Mouse (Mus musculus) monocyte, adult 5-6 weeks (primary cell): ENCODE results near the gene Nup43. TPM values are rescaled to one million over a fixed set of nuclear protein-coding genes. Genes with fewer than 3 reads are reported as not detected.

Experiments used
- ATAC-seq: fragments of 153-309, 156-312 bp; replicated peaks from 2 replicates; pipeline ENCODE4 v1.8.0; 2017; ENCODE audit warnings: mild to moderate bottlenecking; ENCODE audit not compliant: low TSS enrichment, insufficient number of reproducible peaks, severe bottlenecking, poor library complexity, low FRiP score
- total RNA-seq: library from RNA; stranded (forward); fragments of 200-1000, 200-491, 200-594 nt; gene quantifications from 3 replicates; pipeline ENCODE4 v1.2.3, GENCODE M21; 2017

The Nup43 gene
- total RNA-seq, 1 experiment from 2014 or later: 8.1 TPM

DNA sequence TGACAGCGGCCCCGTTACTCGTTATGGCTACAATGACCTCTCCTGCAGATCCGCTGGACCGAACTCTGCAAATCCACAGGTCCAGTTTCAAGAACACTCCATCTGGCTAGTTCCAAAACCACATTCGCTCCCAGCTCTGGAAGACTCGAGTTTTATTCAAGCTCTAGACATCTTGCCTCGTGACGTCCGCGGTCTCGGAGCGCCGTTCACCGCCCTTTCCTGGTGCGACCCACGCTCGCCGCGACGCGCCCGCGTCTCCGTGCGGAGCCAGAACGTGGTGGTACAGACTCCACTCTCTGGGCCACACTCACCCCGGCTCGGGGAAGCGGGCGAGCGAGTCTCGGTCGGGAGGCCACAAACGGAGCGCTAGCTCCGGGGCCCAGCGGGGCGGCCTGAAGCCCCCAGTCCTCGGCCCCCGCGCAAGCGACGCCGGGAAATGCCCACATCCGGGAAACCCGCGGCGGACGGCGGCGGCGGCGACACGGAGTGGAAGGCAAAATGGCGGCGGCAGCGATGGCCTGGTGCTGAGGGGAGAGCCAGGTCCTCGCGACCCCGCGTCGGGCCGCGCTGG lies 13.5 kb downstream of the Nup43 start, which contains the start of the genes Pcmt1 and Lats1:
TSS of gene Pcmt1 (minus strand) at position 406 of the 571 bp plus-strand sequence.
TSS of gene Lats1 (plus strand) at position 484 of the 571 bp plus-strand sequence.
- peak; percentile 59 for ATAC-seq

DNA sequence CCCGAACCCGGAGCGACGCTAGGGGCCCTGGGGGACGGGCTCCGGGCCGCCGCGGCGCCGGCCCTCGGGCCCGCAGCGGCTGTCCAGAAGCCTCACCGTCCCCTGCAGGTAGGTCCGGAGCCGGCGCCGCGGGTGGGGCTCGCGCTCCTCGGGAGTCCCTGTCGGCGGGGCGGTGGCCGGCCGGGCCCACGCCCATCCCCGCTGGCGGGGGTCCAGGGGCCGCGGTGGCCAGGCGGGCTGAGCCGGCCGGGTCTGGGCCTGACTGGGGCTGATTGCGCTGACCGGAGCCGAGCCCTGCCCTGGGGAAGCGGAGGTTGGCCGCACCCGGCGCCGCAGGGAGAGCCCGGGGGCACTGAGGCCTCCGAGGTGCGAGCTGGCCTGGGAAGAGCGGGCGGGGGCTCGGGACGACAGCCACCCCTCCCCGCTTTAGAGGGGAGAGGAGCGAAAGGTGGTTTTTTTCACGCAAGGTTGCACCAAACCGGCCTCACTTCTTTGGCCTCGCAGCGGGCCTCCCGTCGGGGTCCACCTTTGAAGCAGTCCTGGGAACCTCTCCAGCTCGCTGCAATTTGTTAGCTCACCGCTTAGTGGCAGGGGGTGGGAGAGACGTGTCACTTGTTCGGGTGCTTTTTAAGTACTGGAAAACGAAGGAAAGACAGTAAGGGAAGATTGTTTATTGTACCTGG lies 14.2 kb downstream of the Nup43 start:
- peak; percentile 38; the same call in 1 of the 2 replicates for ATAC-seq

DNA sequence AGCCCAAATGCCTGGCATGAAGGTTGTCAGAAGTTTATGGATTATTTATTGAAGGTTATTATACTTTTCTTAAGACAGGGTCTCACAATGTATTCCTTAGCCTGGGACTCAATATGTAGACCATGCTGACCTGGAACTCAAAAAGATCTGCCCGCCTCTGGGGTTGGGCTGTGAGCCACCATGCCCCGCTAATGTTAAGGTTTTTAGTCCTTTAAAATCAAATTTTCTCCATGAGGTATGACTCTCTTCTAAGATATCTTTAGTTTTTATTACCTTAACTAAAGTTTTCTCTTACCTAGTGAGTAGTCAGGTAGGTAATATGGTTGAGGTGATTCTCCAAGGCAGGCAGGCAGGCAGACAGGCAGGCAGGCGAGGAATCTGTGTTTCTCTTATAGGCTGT lies 14.9 kb downstream of the Nup43 start:
- no peak for ATAC-seq

DNA sequence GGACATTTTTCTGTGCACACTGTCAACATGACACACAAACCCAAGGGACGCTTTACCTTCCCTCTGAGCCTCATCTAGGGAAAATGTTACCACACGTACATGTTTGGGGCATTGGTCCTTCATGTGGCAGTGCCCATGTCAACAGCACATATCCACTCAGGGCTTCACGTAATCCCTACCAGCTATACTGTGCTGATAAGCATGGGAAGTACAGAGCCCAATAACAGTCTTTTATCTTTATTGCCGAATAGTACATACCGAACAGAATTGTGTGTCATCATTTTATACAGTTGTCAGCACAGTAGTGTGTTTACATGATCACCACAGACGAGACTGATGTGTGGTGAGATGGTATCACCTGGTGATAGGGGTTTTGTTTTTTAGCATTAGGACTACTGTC lies 19.6 kb downstream of the Nup43 start:
- ATAC-seq: no peak

DNA sequence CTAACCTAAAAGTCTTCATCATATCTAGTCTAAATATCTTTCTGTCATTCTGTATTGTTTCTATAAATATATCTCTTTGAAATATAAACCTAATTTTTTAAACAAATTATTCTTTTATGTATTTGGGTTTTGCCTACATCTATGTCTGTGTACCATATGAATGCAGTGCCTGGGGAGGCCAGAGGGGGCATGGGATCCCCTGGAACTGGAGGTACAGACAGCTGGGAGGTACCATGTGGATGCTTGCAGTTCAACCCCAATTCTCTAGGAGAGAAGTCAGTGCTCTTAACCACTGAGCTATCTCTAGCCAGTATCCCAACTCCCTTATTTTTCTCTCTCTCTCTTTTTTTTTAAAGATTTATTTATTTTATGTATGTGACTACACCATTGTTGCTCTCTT lies 28.0 kb downstream of the Nup43 start:
- 0 out of 2 replicates have a peak, but pooled peaks have one; percentile 61 for ATAC-seq

DNA sequence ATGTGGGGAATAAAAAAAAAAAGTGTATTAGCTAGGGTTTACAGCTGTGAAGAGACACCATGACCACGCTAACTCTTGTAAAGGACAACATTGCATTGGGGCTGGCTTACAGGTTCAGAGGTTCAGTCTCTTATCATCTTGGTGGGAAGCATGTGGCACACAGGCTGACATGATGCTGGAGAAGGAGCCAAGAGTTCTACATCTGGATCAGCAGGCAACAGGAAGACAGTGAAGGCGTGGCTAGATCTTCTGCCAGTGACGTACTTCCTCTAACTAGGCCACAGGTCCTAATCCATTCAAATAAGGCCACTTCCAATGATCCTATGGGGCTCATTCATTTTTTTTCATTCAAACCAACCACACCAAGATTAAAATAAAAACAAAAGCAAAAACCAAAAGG lies 32.8 kb downstream of the Nup43 start:
- ATAC-seq: no peak

DNA sequence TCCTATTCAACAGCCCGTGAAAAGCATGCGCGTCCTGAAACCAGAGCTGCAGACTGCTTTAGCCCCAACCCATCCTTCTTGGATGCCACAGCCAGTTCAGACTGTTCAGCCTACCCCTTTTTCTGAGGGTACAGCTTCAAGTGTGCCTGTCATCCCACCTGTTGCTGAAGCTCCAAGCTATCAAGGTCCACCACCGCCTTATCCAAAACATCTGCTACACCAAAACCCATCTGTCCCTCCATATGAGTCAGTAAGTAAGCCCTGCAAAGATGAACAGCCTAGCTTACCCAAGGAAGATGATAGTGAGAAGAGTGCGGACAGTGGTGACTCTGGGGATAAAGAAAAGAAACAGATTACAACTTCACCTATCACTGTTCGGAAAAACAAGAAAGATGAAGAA lies 35.3 kb downstream of the Nup43 start:
- ATAC-seq: no peak

DNA sequence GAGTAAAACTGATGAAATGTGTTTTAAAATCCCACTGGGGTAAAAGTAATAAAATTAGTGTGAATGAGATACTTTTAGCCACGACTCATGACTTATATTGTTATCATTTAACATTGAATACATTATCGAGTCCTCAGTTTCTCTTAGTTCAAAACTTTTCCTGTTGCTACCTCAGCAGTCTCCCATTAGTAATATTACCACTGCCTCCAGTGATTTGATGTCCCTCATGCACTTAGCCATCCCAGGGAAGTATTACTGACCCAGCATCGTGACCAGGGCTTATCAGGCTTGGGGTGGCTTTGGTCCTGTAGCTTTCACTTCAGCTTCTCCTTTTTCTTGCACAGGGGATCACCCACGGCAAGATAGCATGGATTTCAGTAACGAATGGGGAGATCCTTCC lies 42.8 kb downstream of the Nup43 start:
- ATAC-seq: no peak

DNA sequence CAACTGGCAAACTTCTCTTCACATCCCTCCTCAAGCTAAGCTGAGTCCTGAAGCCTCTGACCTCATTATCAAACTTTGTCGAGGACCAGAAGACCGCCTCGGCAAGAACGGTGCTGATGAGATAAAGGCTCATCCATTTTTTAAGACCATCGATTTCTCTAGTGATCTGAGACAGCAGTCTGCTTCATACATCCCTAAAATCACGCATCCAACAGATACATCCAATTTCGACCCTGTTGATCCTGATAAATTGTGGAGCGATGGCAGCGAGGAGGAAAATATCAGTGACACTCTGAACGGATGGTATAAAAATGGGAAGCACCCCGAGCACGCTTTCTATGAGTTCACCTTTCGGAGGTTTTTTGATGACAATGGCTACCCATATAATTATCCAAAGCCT lies 45.2 kb downstream of the Nup43 start:
- ATAC-seq: no peak

DNA sequence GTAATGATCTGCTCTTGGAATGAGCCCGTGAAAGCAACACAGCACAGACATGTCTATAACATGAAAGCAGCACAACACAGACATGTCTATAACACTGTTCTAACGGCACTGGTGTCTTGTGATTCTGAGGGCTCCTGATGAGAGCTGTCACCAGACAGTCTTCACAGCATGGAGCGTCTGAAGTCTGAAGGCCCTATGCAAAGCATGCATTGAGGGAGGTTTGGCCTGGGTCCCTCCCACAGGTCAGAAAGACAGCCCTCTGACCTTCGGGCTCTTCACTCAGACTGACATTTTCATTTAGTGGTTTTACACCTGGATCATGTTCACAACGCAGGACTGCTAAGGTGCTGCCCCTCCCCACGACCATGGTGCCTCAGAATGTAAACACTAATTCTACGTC lies 47.8 kb downstream of the Nup43 start:
- no peak for ATAC-seq

DNA sequence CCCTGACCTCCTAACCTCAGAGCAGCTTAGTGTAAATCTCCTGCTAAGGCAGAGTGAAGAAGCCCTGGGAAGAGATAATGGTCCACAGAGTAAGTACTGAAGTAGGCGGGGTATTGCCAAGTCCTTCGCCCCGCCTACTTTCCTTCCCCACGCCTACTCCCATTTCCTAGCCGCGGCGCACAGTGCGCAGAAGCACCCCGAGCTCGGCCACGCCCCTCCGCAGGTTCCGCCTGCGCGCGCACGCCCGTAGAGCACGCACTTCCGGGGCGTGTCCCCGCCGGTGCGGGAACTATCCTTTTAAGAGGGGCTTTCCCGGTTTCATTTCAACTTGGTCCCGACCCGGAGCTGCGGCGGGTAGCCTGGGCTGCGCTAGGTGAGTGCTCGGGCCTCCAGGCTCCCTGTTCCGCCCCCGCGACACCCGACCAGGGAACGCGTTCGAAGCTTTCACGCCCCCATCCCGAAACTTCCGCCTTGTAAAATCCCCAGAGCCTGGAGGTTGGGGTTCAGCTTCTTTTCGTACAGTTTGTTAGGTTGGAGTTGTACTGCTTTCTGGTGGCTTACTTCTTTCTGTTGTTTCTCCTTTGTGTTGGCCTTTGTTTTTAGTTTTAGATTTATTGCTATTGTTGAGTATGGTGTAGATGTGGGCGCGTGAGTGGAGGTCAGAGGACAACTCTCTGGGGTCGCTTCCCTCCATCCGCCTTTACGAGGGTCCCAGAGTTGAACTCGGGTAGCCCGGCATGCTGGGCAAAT lies 58.6 kb downstream of the Nup43 start, which contains the start of gene Katna1:
TSS of gene Katna1 (plus strand) at position 250 of the 750 bp plus-strand sequence.
- ATAC-seq: peak; percentile 97

DNA sequence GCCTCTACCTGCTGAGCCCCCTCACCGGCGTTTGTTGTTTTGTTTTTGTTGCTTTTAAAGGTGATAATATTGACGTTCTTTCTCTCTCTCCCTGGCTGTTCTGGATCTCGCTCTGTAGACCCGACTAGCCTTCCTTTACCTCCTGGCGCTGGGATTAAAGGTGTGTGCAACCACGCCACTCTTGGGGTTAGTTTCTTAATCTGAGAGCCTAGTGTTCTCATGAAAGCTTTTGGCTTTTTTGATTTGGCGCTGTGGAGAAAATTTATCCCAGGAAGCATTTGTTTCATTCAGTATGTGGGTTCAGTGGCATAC lies 59.2 kb downstream of the Nup43 start:
- ATAC-seq: no peak

DNA sequence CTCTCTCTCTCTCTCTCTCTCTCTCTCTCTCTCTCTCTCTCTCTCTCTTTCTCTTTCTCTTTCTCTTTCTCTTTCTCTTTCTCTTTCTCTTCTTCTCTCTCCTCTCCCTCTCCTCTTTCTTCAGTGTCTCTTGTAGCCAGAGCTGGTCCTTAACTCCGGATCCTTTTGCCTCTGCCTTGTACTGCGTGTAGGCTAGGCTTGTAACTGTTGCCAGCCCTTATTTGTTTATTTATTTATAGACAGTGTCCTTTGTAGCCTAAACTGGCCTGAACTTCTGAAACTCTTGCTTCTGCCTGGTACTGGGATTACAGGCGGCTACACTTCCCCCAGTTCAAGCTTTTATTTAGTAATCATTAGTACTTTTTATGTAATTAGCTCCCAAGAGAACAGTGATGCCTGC lies 59.7 kb downstream of the Nup43 start:
- ATAC-seq: no peak

Other genes starting within 250 kb of the Nup43 start
- 5.7 to 22.8 TPM (median 9.4 TPM) in 3 replicates for gene Ulbp1, start 193.9 kb upstream of the Nup43 start, total RNA-seq
- gene Lrp11, start 77.7 kb upstream of the Nup43 start, total RNA-seq: 0.10 to 1.9 TPM in 2 of 3 replicates, not detected in the other
- 52.2 to 103 TPM (median 83.1 TPM) in 3 replicates for gene Pcmt1, start 13.6 kb downstream of the Nup43 start, total RNA-seq
- gene Lats1, start 13.7 kb downstream of the Nup43 start, total RNA-seq: 13.5 to 30.5 TPM (median 15.2 TPM) in 3 replicates
- 81.5 to 120 TPM (median 106 TPM) in 3 replicates for gene Katna1, start 58.5 kb downstream of the Nup43 start, total RNA-seq
- gene Ginm1, start 125.3 kb downstream of the Nup43 start, total RNA-seq: 91.1 to 104 TPM (median 95.7 TPM) in 3 replicates
- 146 to 157 TPM (median 154 TPM) in 3 replicates for gene Ppil4, start 125.4 kb downstream of the Nup43 start, total RNA-seq
- 20.3 to 26.7 TPM (median 25.0 TPM) in 3 replicates for gene Zc3h12d, start 165.0 kb downstream of the Nup43 start, total RNA-seq